Mouse (Mus musculus) B cell, adult 67 days (primary cell): ENCODE results near the gene Ulk3. TPM values are rescaled to one million over a fixed set of nuclear protein-coding genes. Genes with fewer than 3 reads are reported as not detected.

Source experiments
- total RNA-seq, 2 experiments: library from RNA; stranded (reverse); gene quantifications; 4 replicates each; pipeline ENCODE4 v1.2.4; 2023

Ulk3 gene
- total RNA-seq, result 100 to 1,000 TPM in 1 of 2 experiments, 10 to 100 TPM in 1; 98.3 to 103 TPM

DNA sequence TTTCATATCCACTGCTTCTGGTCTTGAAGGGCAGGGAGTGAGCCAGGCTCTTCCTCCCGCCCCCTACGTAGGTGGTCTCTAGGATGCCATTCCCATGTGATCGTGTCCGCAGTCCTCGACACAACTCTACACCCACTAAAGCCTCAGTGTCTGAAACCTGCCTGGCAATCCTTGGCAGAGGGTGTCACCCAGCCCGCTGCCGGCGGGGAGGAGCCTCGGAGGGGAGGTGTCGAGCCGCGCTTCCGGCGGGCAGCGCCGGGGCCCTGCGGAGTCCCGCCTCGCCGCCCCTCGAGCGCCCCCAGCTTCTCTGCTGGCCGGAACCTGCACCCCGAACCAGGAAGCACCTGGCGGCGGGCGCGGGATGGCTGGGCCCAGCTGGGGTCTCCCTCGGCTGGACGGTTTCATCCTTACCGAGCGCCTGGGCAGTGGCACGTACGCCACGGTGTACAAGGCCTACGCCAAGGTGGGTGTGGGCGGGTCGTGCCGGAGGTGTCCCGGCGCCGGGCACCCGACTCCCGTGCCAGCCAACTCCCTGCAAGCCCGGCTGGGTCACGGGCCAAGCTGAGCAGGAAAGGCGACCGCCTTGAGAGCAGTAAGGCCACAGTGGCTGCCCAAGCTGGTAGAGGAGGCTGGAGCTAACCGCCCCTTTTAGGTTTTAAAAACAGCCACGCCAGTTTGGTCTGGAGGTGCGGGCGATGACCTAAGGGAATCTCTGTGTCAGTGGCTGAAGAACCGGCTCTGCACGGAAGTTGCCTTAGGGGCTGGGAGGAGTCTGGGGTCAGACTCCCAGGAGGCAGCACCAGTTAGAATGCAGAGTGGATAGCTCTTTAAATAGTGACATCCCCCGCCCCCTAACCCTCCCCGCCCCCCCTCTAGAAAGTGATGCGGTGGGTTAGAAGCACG lies at the start of gene Ulk3:
Ulk3 (plus strand) TSS at position 229 of the 903 bp plus-strand sequence.

DNA sequence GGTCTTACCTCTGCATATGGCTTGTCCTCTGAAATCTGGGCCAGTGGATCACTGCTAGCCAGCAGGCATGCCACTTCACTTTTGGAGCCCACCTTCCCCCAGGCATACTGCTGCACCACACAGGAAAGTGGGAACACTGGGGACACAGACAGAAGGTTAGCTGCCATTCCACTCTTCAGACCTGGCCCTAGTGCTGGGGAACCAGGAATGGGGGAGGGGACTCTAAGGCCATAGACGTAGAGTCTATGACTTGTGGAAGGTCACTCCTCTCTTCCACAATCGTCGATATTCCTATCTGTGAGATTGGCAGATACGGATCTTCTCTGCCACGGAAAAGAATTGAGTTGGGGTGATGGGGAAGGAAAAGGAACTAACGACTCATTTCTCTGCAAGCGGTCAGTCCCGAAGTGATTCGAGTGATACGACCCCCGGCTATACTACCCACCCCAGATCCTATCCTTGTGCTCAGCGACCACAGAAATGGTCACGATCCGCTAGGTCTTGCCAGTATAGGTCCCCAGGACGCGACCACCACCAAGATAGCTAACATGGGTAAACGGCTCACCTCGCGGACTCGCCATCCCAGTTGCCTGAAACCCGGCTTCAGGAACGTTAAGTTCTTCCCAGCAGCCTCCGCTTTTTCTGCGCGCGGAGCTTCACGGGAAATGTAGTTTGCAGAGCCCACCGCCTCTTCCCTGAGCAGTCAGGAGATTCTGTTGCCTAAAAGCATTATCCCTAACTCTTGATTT lies 36.9 kb upstream of the Ulk3 start, which contains the start of gene Mpi:
Mpi (minus strand) TSS at position 625 of the 749 bp plus-strand sequence.

DNA sequence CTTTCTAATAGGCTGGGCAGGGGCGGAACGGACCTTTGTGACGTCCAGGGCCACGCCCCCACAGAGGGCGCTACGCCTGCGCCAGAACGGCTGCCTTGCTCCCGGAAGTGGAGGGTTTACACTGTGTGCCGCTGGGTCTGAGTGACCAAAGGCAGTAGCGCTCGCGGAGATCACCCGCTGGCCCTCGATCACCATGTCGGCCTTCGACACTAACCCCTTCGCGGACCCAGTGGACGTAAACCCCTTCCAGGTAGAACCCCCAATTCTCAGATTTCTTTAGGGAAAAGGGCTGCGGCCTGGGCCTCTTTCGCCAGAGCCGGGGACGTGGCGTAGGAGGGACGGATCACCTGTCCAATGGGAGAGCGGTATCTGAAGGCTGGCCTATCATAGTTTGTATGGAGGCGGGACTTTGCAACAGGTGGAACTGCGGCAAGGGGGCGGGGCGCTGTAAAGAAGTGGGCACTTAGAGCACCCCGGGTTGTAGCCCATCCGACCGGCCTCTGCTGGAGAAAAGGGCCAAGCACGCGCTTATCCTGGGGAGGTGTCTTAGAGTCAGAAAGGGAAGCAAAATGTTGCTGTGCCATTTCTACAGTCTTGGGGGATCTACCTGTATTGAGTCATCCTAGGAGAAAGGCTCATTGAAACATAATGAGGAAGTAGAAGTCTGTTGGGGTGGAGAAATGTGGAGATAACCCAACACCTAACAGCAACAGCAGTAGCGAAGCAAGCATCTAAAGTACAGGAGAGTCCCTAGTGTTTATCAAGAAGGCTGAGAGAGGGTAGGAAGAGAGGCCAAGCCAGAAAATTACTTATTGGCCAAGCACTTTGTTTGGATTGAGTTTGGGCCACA lies 28.2 kb upstream of the Ulk3 start, which contains the start of gene Scamp2:
Scamp2 (plus strand) TSS at position 83 of the 850 bp plus-strand sequence.

DNA sequence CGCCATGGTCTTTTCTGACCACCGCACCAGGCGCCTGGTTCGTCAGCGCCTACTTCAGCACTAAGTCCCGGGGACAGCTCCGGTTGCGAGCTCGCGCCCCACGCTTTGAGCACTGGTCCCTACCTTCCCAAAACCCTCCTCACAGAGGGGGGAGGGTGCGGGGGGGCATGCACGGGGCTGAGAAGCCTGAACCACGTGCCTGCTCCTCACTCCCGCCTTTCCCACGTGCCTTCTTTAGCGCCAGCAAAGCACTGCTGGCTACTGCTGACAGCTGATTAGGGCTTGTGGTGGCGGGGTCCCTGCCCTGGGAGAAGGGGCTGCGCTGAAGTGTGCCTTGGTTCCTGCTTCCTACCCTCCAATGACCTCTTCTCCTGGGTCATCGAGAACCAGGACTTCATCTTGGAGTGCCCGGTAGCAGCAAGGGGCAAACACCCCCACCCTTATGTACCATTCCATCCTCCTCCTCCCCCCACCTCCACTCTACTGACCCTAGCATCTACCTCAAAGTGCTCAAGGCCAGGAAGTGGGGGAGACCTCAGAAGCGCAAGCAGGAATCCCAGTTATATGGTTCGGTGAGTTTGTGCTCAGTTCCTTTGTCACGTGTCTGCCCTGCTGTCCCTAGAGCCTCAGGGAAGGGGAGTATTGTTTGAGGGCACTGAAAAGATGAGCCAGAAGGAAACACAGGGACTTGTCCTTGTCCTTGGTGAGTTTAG lies 17.0 kb downstream of the Ulk3 start, which contains the start of gene Cplx3:
Cplx3 (minus strand) TSS at position 143 of the 713 bp plus-strand sequence.

DNA sequence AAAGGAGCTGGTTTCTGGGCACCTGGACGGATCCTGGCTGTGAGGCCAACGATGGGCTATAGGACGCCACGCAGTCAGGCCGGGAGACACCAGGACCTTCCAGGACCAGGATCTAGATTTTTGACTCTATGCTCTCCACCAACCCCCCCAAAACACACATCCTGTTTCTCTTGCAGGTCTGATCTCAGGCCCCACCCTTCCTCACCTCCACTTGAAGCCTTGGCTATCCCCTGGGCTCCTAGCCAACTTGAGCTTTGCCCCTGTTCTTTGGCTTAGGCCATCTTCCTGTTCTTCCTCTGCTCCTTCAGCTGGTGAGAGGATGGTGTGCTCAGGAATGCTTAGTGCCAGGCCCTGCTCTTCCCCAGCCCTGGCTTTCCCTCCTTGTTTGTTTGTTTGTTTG lies 31.4 kb downstream of the Ulk3 start, which contains the start of gene Lman1l:
Lman1l (minus strand) TSS at position 101 of the 400 bp plus-strand sequence.

Other genes with a start within 250 kb of the Ulk3 start
- 10 to 100 TPM; 76.9 to 92.2 TPM for gene Ppcdc, start 149.3 kb upstream of the Ulk3 start, total RNA-seq
- gene Scamp5, start 121.4 kb upstream of the Ulk3 start, total RNA-seq, result not detected
- not detected for gene Rpp25, start 85.4 kb upstream of the Ulk3 start, total RNA-seq
- 100 to 1,000 TPM in 1 of 2 experiments, 10 to 100 TPM in 1; 97.3 to 115 TPM for gene Cox5a, start 68.2 kb upstream of the Ulk3 start, total RNA-seq
- gene Fam219b, start 51.9 kb upstream of the Ulk3 start, total RNA-seq, result 10 to 100 TPM; 14.0 to 22.5 TPM
- gene Mpi, start 36.7 kb upstream of the Ulk3 start, total RNA-seq, result 10 to 100 TPM; 11.6 to 13.3 TPM
- gene Scamp2, start 28.5 kb upstream of the Ulk3 start, total RNA-seq, result 100 to 1,000 TPM; 104 to 110 TPM
- gene Cplx3, start 16.8 kb downstream of the Ulk3 start, total RNA-seq, result not detected
- 1 to 10 TPM; 1.0 to 1.4 TPM for gene Lman1l, start 31.3 kb downstream of the Ulk3 start, total RNA-seq
- gene Csk, start 64.2 kb downstream of the Ulk3 start, total RNA-seq, result 100 to 1,000 TPM; 625 to 646 TPM
- gene Cyp1a2, start 94.3 kb downstream of the Ulk3 start, total RNA-seq, result not detected
- gene Cyp1a1, start 98.5 kb downstream of the Ulk3 start, total RNA-seq, result not detected
- 10 to 100 TPM; 24.4 to 26.1 TPM for gene Edc3, start 119.1 kb downstream of the Ulk3 start, total RNA-seq
- 100 to 1,000 TPM; 209 to 212 TPM for gene Clk3, start 176.4 kb downstream of the Ulk3 start, total RNA-seq
- gene Arid3b, start 247.3 kb downstream of the Ulk3 start, total RNA-seq, result 100 to 1,000 TPM; 100 to 106 TPM